Mouse (Mus musculus) MEL (cell line): ENCODE measurements around the gene Enox1. TPM values are rescaled to one million over a fixed set of nuclear protein-coding genes. Genes with fewer than 3 reads are reported as not detected.

ENCODE experiments used
- DNase-seq: peaks from one replicate; pipeline ENCODE4 v3.0.0; 2011; ENCODE audit warnings: low read depth, low spot score
- H3K27ac ChIP-seq: 2 replicates; pipeline ENCODE4 v1.5.1; 2012; ENCODE audit warnings: low read depth, mild to moderate bottlenecking, control low read depth, low read length, moderate library complexity; ENCODE audit not compliant: control insufficient read depth
- H3K27me3 ChIP-seq, 2 experiments: fragments of 150-350 bp in 1 of 2; sonication (generic) in 1 of 2; 2 replicates each; pipeline ENCODE4 v1.6.1; 2012; ENCODE audit warnings: low read length in 2 of 2, mild to moderate bottlenecking in 2 of 2, improper control_type of control experiment in 1 of 2, moderate library complexity in 1 of 2; ENCODE audit not compliant: insufficient read depth in 2 of 2, control insufficient read depth in 1 of 2
- H3K36me3 ChIP-seq, 2 experiments: 2 replicates each; pipeline ENCODE4 v1.6.1; 2012 to 2014; ENCODE audit warnings: low read length in 2 of 2, improper control_type of control experiment in 1 of 2, inconsistent platforms in 1 of 2, mild to moderate bottlenecking in 1 of 2; ENCODE audit not compliant: insufficient read depth in 2 of 2, control insufficient read depth in 1 of 2
- H3K4me1 ChIP-seq, 2 experiments: fragments of 150-350 bp in 1 of 2; sonication (generic) in 1 of 2; 2 replicates each; pipeline ENCODE4 v1.6.1; 2012; ENCODE audit warnings: low read length in 2 of 2, improper control_type of control experiment in 1 of 2, mild to moderate bottlenecking in 1 of 2; ENCODE audit not compliant: insufficient read depth in 2 of 2, control insufficient read depth in 1 of 2
- H3K4me3 ChIP-seq, 2 experiments: fragments of 150-350 bp in 1 of 2; sonication (generic) in 1 of 2; 2 replicates each; pipeline ENCODE4 v1.5.1; 2012; ENCODE audit warnings: low read depth in 2 of 2, low read length in 2 of 2, mild to moderate bottlenecking in 2 of 2, moderate library complexity in 2 of 2, control low read depth in 1 of 2, improper control_type of control experiment in 1 of 2; ENCODE audit not compliant: control insufficient read depth in 1 of 2, insufficient read depth in 1 of 2
- H3K79me2 ChIP-seq: 2 replicates; pipeline ENCODE4 v1.6.1; 2012; ENCODE audit warnings: mild to moderate bottlenecking, low read length, moderate library complexity; ENCODE audit not compliant: control insufficient read depth, poor library complexity, insufficient read depth
- H3K9ac ChIP-seq: 2 replicates; pipeline ENCODE4 v1.6.1; 2012; ENCODE audit warnings: low read depth, mild to moderate bottlenecking, control low read depth, low read length, moderate library complexity; ENCODE audit not compliant: control insufficient read depth, poor library complexity, severe bottlenecking
- H3K9me3 ChIP-seq: fragments of 150-350 bp; sonication (generic); replicated peaks from 2 replicates; pipeline ENCODE4 v1.6.1; 2012; ENCODE audit warnings: mild to moderate bottlenecking, low read length, improper control_type of control experiment, moderate library complexity; ENCODE audit not compliant: insufficient read depth
- CHD2 ChIP-seq: IDR thresholded peaks from 2 replicates; pipeline ENCODE4 v1.6.1; 2011; ENCODE audit warnings: low read length, improper control_type of control experiment
- ELF1 ChIP-seq: IDR thresholded peaks from 2 replicates; pipeline ENCODE4 v1.6.1; 2014; ENCODE audit warnings: low read depth, mild to moderate bottlenecking, inconsistent platforms, low read length, improper control_type of control experiment, moderate library complexity
- EP300 ChIP-seq, 2 experiments: IDR thresholded peaks; 2 replicates each; pipeline ENCODE4 v1.6.1; 2011; ENCODE audit warnings: improper control_type of control experiment in 2 of 2, low read length in 2 of 2, low read depth in 1 of 2, mild to moderate bottlenecking in 1 of 2
- ETS1 ChIP-seq: IDR thresholded peaks from 2 replicates; pipeline ENCODE4 v1.6.1; 2012; ENCODE audit warnings: low read depth, mild to moderate bottlenecking, inconsistent platforms, low read length, improper control_type of control experiment, moderate library complexity
- GATA1 ChIP-seq: IDR thresholded peaks from 2 replicates; pipeline ENCODE4 v1.6.1; 2011; ENCODE audit warnings: low read depth, low read length, improper control_type of control experiment
- JUND ChIP-seq: IDR thresholded peaks from 2 replicates; pipeline ENCODE4 v1.6.1; 2011; ENCODE audit warnings: low read depth, mild to moderate bottlenecking, improper control_type of control experiment, low read length
- MAX ChIP-seq: IDR thresholded peaks from 2 replicates; pipeline ENCODE4 v1.6.1; 2011; ENCODE audit warnings: low read length, improper control_type of control experiment
- MXI1 ChIP-seq: IDR thresholded peaks from 2 replicates; pipeline ENCODE4 v1.6.1; 2011; ENCODE audit warnings: mild to moderate bottlenecking, low read depth, low read length, improper control_type of control experiment
- MYC ChIP-seq: IDR thresholded peaks from 2 replicates; pipeline ENCODE4 v1.6.1; 2011; ENCODE audit warnings: low read depth, mild to moderate bottlenecking, low read length, improper control_type of control experiment, moderate library complexity
- POLR2A ChIP-seq, 2 experiments: IDR thresholded peaks; 2 replicates each; pipeline ENCODE4 v1.6.1; 2011 to 2012; ENCODE audit warnings: low read length in 2 of 2, mild to moderate bottlenecking in 2 of 2, control low read depth in 1 of 2, improper control_type of control experiment in 1 of 2, low read depth in 1 of 2, moderate library complexity in 1 of 2; ENCODE audit not compliant: control insufficient read depth in 1 of 2, insufficient read depth in 1 of 2, poor library complexity in 1 of 2
- POLR2AphosphoS2 ChIP-seq: IDR thresholded peaks from 2 replicates; pipeline ENCODE4 v1.6.1; 2011; ENCODE audit warnings: low read length, improper control_type of control experiment
- POLR2AphosphoS5 ChIP-seq: IDR thresholded peaks from 2 replicates; pipeline ENCODE4 v1.6.1; 2012; ENCODE audit warnings: low read depth, borderline replicate concordance, mild to moderate bottlenecking, inconsistent platforms, low read length, moderate library complexity, mixed read lengths
- RAD21 ChIP-seq: IDR thresholded peaks from 2 replicates; pipeline ENCODE4 v1.6.1; 2011; ENCODE audit warnings: mild to moderate bottlenecking, low read depth, low read length, improper control_type of control experiment
- RCOR1 ChIP-seq: IDR thresholded peaks from 2 replicates; pipeline ENCODE4 v1.6.1; 2012; ENCODE audit warnings: low read depth, mild to moderate bottlenecking, inconsistent platforms, low read length, improper control_type of control experiment
- SIN3A ChIP-seq: IDR thresholded peaks from 2 replicates; pipeline ENCODE4 v1.6.1; 2012; ENCODE audit warnings: low read length, improper control_type of control experiment, inconsistent platforms
- TCF12 ChIP-seq: IDR thresholded peaks from 2 replicates; pipeline ENCODE4 v1.6.1; 2014; ENCODE audit warnings: low read depth, mild to moderate bottlenecking, inconsistent platforms, low read length, improper control_type of control experiment, moderate library complexity
- UBTF ChIP-seq: IDR thresholded peaks from 2 replicates; pipeline ENCODE4 v1.6.1; 2012; ENCODE audit warnings: low read depth, mild to moderate bottlenecking, inconsistent platforms, low read length, improper control_type of control experiment, moderate library complexity, borderline replicate concordance; ENCODE audit not compliant: insufficient read depth
- USF1 ChIP-seq: IDR thresholded peaks from 2 replicates; pipeline ENCODE4 v1.6.1; 2014; ENCODE audit warnings: low read depth, mild to moderate bottlenecking, inconsistent platforms, low read length, improper control_type of control experiment, moderate library complexity
- USF2 ChIP-seq, 2 experiments: IDR thresholded peaks; 2 replicates each; pipeline ENCODE4 v1.6.1; 2011 to 2012; ENCODE audit warnings: improper control_type of control experiment in 2 of 2, low read length in 2 of 2, borderline replicate concordance in 1 of 2, inconsistent platforms in 1 of 2, low read depth in 1 of 2, mild to moderate bottlenecking in 1 of 2; ENCODE audit not compliant: insufficient read depth in 1 of 2
- ZC3H11A ChIP-seq: IDR thresholded peaks from 2 replicates; pipeline ENCODE4 v1.6.1; 2012; ENCODE audit warnings: low read depth, mild to moderate bottlenecking, inconsistent platforms, low read length, improper control_type of control experiment
- ZKSCAN1 ChIP-seq: IDR thresholded peaks from 2 replicates; pipeline ENCODE4 v1.6.1; 2012; ENCODE audit warnings: low read depth, mild to moderate bottlenecking, inconsistent platforms, low read length, improper control_type of control experiment, moderate library complexity
- polyA plus RNA-seq, 2 experiments: library from polyadenylated mRNA; stranded (reverse) in 1 of 2; unstranded in 1 of 2; fragments of >175 nt in 1 of 2; fragments of >200 nt in 1 of 2; gene quantifications; 2 replicates each; pipeline versions ENCODE4 v1.2.1 to v1.2.4; 2012; ENCODE audit warnings: low replicate concordance in 2 of 2, low read depth in 1 of 2; ENCODE audit not compliant: insufficient read length in 2 of 2, insufficient read depth in 1 of 2, missing spikeins in 1 of 2
- total RNA-seq: library from RNA; depleted of rRNA; stranded (reverse); fragments of 300-350 nt; gene quantifications from 2 replicates; pipeline ENCODE4 v1.2.3, GENCODE M21; 2012

The Enox1 gene
- total and polyA plus RNA-seq, 3 experiments: not detected

- H3K36me3 ChIP-seq: no peaks in the 10 kb centered on the region
- TF ChIP-seq GATA1 (no peak), POLR2AphosphoS2 (no peak), RAD21 (no peak), CHD2 (no peak), ETS1 (no peak), MYC (no peak), EP300 (IDR thresholded peaks at IDR 0.05; ENCODE audit: low read depth in 1 of 2, low read length in 2 of 2) (no peak), USF1 (no peak), POLR2AphosphoS5 (no peak), MAX (no peak)
- H3K4me3 ChIP-seq: no peak overlapping the region
- no peaks in the 10 kb centered on the region for H3K79me2 ChIP-seq
- no peaks in the 10 kb centered on the region for H3K4me1 ChIP-seq
- no peak overlapping the region for H3K27ac ChIP-seq
- H3K9me3 ChIP-seq: no peaks in the 10 kb centered on the region
- H3K27me3 ChIP-seq: no peaks in the 10 kb centered on the region
- DNase-seq: no peak
- H3K9ac ChIP-seq: no peak overlapping the region
These were observed 425.1 kb downstream of the Enox1 start for GRCm38 (mm10) chr14:77581616-77582015.

- DNase-seq: no peak
- TF ChIP-seq POLR2A (IDR thresholded peaks at IDR 0.05; ENCODE audit: control insufficient read depth in 1 of 2, insufficient read depth in 1 of 2, low read depth in 1 of 2, low read length in 2 of 2, poor library complexity in 1 of 2) (no peak), UBTF (no peak), ELF1 (no peak), SIN3A (no peak), JUND (no peak), ZKSCAN1 (no peak), POLR2AphosphoS5 (no peak), ZC3H11A (no peak), GATA1 (no peak), MAX (no peak), MXI1 (no peak), TCF12 (no peak), USF2 (IDR thresholded peaks at IDR 0.05; ENCODE audit: borderline replicate concordance in 1 of 2, insufficient read depth in 1 of 2, low read depth in 1 of 2, low read length in 2 of 2) (no peak), RCOR1 (no peak), MYC (no peak)
- TF ChIP-seq, all 39 proteins: peak for 0
- no peaks in the 10 kb centered on the region for H3K36me3 ChIP-seq
- no peaks in the 10 kb centered on the region for H3K79me2 ChIP-seq
- H3K27ac ChIP-seq: no peak overlapping the region
- H3K4me1 ChIP-seq: no peaks in the 10 kb centered on the region
- H3K9me3 ChIP-seq: no peaks in the 10 kb centered on the region
- no peak overlapping the region for H3K4me3 ChIP-seq
- H3K9ac ChIP-seq: no peak overlapping the region
- H3K27me3 ChIP-seq: no peaks in the 10 kb centered on the region
These were observed 427.9 kb downstream of the Enox1 start for GRCm38 (mm10) chr14:77584426-77584825.
